Mouse (Mus musculus) hindbrain, embryonic 14.5 days (tissue): ENCODE measurements around the gene Mob4. TPM values are rescaled to one million over a fixed set of nuclear protein-coding genes. Genes with fewer than 3 reads are reported as not detected.
A peak's percentile ranks its signal among the peaks of the same experiment; 100 is the strongest.

Source experiments
- ATAC-seq: fragments of 200-750 bp; cut with Nextera tagmentation; 2 replicates; pipeline ENCODE4 v1.8.0; 2017; ENCODE audit warnings: moderate number of reproducible peaks, mild to moderate bottlenecking, moderate TSS enrichment, moderate library complexity; ENCODE audit not compliant: low FRiP score
- DNase-seq: peaks from one replicate; pipeline ENCODE4 v3.0.0-alpha.2; 2015; ENCODE audit warnings: low spot score
- H3K27ac ChIP-seq: fragments of 300-500 bp; sonication (generic); 2 replicates; pipeline ENCODE4 v1.5.1; 2014; ENCODE audit warnings: mild to moderate bottlenecking, moderate library complexity
- H3K27me3 ChIP-seq: fragments of 300-500 bp; sonication (generic); 2 replicates; pipeline ENCODE4 v1.6.1; 2014; ENCODE audit warnings: mild to moderate bottlenecking, low read length, mixed read lengths; ENCODE audit not compliant: control insufficient read depth, insufficient read depth
- H3K36me3 ChIP-seq: fragments of 300-500 bp; sonication (generic); replicated peaks from 2 replicates; pipeline ENCODE4 v1.6.1; 2014; ENCODE audit not compliant: control insufficient read depth, insufficient read depth
- H3K4me1 ChIP-seq: fragments of 300-500 bp; sonication (generic); replicated peaks from 2 replicates; pipeline ENCODE4 v1.6.1; 2014; ENCODE audit warnings: antibody characterized with exemption, low read length, mixed read lengths; ENCODE audit not compliant: control insufficient read depth, insufficient read depth
- H3K4me2 ChIP-seq: fragments of 300-500 bp; sonication (generic); replicated peaks from 2 replicates; pipeline ENCODE4 v1.6.1; 2014; ENCODE audit warnings: mild to moderate bottlenecking, moderate library complexity
- H3K4me3 ChIP-seq: fragments of 300-500 bp; sonication (generic); replicated peaks from 2 replicates; pipeline ENCODE4 v1.5.1; 2014; ENCODE audit warnings: mild to moderate bottlenecking, low read length
- H3K9ac ChIP-seq: fragments of 300-500 bp; sonication (generic); 2 replicates; pipeline ENCODE4 v1.6.1; 2014
- H3K9me3 ChIP-seq: fragments of 300-500 bp; sonication (generic); 2 replicates; pipeline ENCODE4 v1.6.1; 2016; ENCODE audit warnings: low read length; ENCODE audit not compliant: control insufficient read depth
- WGBS: fragments of 180-500 bp; shearing (Covaris S2); extraction: QIAGEN DNeasy Blood & Tissue Kit; methylation state at CpG from one replicate; pipeline ENCODE4 v1.1.7; 2014; 5-methylcytosine and 5-hydroxymethylcytosine counted together
- polyA plus RNA-seq: library from polyadenylated mRNA; unstranded; fragments of >200 nt; fragmentation: Nextera tagmentation; extraction: Ambion mirVana; gene quantifications from 2 replicates; pipeline ENCODE4 v1.2.1, GENCODE M21; 2014

Mob4 gene
- polyA plus RNA-seq, 1 experiment from 2014 or later = 177 TPM

DNA sequence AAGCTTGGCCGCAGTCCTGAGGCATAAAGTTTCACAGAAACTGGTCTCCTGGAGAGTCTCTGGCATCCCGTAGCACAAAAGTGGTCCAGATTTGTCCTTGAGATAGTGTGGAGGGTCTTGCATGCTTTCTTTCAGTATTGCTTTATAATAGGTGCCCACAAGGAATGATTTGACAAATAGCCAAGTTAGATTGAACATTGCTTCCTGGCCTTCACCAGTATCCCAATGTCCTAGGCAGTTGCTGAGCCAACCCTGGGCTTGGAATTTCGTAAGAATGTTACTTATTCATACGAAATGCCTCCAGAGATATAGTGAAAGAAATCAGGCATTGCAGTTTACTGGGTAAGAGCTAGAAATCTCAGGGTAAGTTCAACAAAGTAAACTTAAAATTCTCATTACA is 37.6 kb downstream of the Mob4 start:
- H3K9me3 ChIP-seq = no peaks in the 10 kb centered on the region
- H3K4me1 ChIP-seq = no peaks in the 10 kb centered on the region
- H3K4me3 ChIP-seq = no peak overlapping the region
- 0 out of 2 replicates have a peak, but pooled peaks cover 3% of the 10 kb centered on the region for H3K36me3 ChIP-seq
- ATAC-seq (no peak), DNase-seq (no peak)
- no peak overlapping the region for H3K4me2 ChIP-seq
- no peaks in the 10 kb centered on the region for H3K27me3 ChIP-seq
- H3K9ac ChIP-seq = no peak overlapping the region
- WGBS = 95% methylated on average over 4 of the region's 4 CpGs
- H3K27ac ChIP-seq = no peak overlapping the region

DNA sequence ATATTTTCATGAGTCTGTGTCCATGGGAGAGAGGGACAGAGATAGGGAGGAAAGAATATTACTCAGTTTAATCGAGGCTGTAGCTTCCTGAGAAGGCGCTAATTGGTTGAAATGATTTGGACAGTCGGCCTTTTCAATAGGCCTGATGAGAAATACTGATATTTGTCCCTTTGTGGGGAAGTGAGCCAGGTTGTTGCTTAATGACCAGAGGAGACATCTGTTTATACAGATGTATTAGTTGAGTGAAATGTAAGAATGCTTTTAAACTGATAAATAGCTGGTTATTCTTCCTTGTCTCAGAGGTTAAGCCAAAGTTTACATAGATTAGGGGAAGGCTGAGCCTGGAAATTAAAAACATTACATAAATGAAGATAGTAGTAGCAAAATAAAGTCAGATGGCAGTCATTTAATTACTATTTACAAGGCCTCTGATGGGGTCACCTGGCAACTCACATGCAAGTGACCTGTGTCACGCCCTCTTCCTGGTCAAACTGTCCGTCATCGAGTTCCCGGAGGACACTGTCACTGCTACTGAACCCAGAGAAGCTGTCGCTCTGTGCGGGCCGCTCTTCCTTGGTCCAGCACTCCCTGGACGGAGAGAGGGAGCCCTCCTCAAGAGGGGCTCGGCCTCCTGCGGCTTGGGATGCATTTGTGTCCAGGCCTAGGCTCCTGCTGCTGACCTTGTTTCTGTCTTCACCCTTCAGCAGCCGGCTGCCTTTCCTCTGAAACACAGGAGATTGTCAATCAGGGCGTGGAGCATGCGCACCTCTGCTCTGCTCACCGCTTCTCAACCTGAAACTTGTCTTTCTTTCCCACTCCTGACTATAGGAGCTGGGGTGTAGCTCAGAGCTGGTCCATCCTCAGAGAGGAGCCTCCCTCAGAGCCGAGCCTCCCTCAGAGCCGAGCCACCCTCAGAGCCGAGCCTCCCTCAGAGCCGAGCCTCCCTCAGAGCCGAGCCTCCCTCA is 40.6 kb downstream of the Mob4 start:
- Histone ChIP-seq H3K9ac (peak overlapping the region; percentile 34; the same call in 1 of the 2 replicates), H3K4me3 (0 out of 2 replicates have a peak overlapping the region, but pooled peaks have one; percentile 0), H3K27ac (no peak overlapping the region), H3K9me3 (no peaks in the 10 kb centered on the region), H3K4me2 (peak overlapping the region; percentile 33), H3K27me3 (no peaks in the 10 kb centered on the region), H3K4me1 (no peaks in the 10 kb centered on the region), H3K36me3 (0 out of 2 replicates have a peak, but pooled peaks cover 3% of the 10 kb centered on the region)
- no peak for DNase-seq
- no peak; the same call in 1 of the 2 replicates for ATAC-seq
- 63% methylated on average over 22 of the region's 22 CpGs for WGBS

- H3K4me2 ChIP-seq = no peak overlapping the region
- 81% methylated on average over 10 of the region's 10 CpGs for WGBS
- no peak for ATAC-seq
- no peaks in the 10 kb centered on the region for H3K4me1 ChIP-seq
- no peaks in the 10 kb centered on the region for H3K27me3 ChIP-seq
- 0 out of 2 replicates have a peak, but pooled peaks cover 5% of the 10 kb centered on the region for H3K36me3 ChIP-seq
- no peaks in the 10 kb centered on the region for H3K9me3 ChIP-seq
- H3K4me3 ChIP-seq = no peak overlapping the region
- no peak overlapping the region for H3K27ac ChIP-seq
- DNase-seq = no peak
- no peak overlapping the region for H3K9ac ChIP-seq
Measured at GRCm38 (mm10) chr1:55173720-55174557, 42.9 kb downstream of the Mob4 start.

GRCm38 (mm10) chr1:55174558-55175034 is 43.6 kb downstream of the Mob4 start:
- no peak overlapping the region for H3K9ac ChIP-seq
- no peaks in the 10 kb centered on the region for H3K4me1 ChIP-seq
- no peaks in the 10 kb centered on the region for H3K27me3 ChIP-seq
- ATAC-seq = 0 out of 2 replicates have a peak, but pooled peaks have one; percentile 25
- no peak overlapping the region for H3K4me3 ChIP-seq
- WGBS = 32% methylated on average over 3 of the region's 3 CpGs
- no peaks in the 10 kb centered on the region for H3K9me3 ChIP-seq
- H3K36me3 ChIP-seq = 0 out of 2 replicates have a peak, but pooled peaks cover 6% of the 10 kb centered on the region
- no peak overlapping the region for H3K27ac ChIP-seq
- H3K4me2 ChIP-seq = no peak overlapping the region
- DNase-seq = no peak

- no peaks in the 10 kb centered on the region for H3K27me3 ChIP-seq
- H3K9me3 ChIP-seq = peaks cover 10% of the 10 kb centered on the region; the same call in 1 of the 2 replicates
- ATAC-seq = no peak
- no peak overlapping the region for H3K4me3 ChIP-seq
- no peaks in the 10 kb centered on the region for H3K4me1 ChIP-seq
- DNase-seq = no peak
- WGBS = 87% methylated on average over 5 of the region's 5 CpGs
- H3K4me2 ChIP-seq = no peak overlapping the region
- no peak overlapping the region for H3K9ac ChIP-seq
- 0 out of 2 replicates have a peak, but pooled peaks cover 9% of the 10 kb centered on the region for H3K36me3 ChIP-seq
- H3K27ac ChIP-seq = no peak overlapping the region
Measured at GRCm38 (mm10) chr1:55179917-55180566, 49.0 kb downstream of the Mob4 start.

DNA sequence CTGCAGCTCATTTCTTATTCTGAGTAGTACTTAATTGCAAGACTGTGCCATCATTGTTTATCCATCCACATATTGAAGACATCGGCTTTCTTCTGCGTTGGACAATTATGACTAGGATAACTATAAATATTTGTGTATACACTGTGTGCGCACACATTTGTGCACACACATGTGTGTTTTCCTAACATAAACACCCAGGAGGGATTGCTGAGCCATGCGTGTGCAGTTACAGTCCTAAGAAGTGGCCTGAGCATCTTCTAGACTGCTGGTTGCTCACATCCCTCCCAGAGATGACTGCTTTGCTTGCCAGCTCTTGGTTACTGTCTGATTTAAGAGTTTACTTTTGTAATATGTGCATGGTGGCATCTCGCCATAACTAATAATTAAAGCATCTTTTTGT is 51.4 kb downstream of the Mob4 start:
- WGBS = 91% methylated on average over 5 of the region's 5 CpGs
- no peak overlapping the region for H3K4me2 ChIP-seq
- H3K9me3 ChIP-seq = peaks cover 10% of the 10 kb centered on the region; the same call in 1 of the 2 replicates
- H3K4me1 ChIP-seq = no peaks in the 10 kb centered on the region
- no peak overlapping the region for H3K27ac ChIP-seq
- H3K9ac ChIP-seq = no peak overlapping the region
- 0 out of 2 replicates have a peak, but pooled peaks cover 9% of the 10 kb centered on the region for H3K36me3 ChIP-seq
- H3K4me3 ChIP-seq = no peak overlapping the region
- DNase-seq = no peak
- H3K27me3 ChIP-seq = no peaks in the 10 kb centered on the region
- no peak for ATAC-seq

DNA sequence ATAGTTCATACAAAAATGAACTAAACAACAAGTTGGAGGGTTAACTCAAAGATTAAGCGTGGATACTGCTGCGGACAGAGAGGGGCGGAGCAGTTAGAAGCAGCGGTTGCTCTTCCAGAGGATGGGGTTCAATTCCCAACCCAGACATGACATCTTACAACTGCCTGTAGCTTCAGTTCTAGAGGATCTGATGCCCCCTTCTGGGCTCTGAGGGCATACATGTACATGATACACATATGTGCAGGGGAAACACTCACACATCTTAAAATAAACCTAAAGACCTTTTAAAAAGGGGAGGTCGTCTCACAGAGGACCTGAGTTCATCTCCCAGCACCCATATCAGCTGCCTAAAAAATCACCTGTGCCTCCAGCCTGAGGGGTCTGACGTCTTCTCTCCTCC is 54.7 kb downstream of the Mob4 start:
- Histone ChIP-seq H3K4me3 (no peak overlapping the region), H3K4me2 (no peak overlapping the region), H3K27ac (no peak overlapping the region), H3K9ac (no peak overlapping the region), H3K9me3 (0 out of 2 replicates have a peak, but pooled peaks cover 3% of the 10 kb centered on the region), H3K4me1 (no peaks in the 10 kb centered on the region), H3K27me3 (no peaks in the 10 kb centered on the region), H3K36me3 (0 out of 2 replicates have a peak, but pooled peaks cover 6% of the 10 kb centered on the region)
- no peak for DNase-seq
- 87% methylated on average over 6 of the region's 6 CpGs for WGBS
- ATAC-seq = no peak

DNA sequence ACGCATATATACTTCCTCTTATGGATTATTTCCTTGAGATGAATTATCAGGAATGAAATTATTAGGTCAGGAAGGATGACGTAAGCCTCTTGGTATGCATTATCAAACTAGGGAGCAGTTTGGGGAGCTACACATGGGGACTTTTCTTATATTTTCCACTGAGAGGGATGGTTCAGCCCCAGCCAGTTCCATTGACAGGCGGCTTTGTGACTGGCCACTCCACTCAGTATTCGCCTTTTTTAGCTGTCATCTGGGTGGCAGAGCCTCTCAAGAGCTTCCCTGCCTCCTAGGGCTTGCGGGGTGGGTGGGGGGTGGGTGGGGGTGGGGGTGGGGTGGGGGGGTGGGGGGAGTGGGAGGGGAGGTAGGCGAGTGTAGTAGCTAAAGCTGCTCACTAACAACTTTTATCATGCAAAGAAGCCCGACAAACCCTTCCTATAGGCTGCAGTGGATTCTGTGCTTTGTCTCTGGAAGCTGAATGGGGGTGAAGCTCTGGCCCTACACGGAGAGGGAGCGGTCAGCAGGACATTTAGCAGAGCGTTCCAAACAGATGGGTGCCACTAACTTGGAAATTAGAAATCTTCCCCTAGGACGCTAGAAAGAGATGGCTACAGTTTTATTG is 55.7 kb downstream of the Mob4 start:
- ATAC-seq (no peak; the same call in 1 of the 2 replicates), DNase-seq (no peak)
- Histone ChIP-seq H3K27ac (no peak overlapping the region), H3K4me2 (no peak overlapping the region), H3K36me3 (no peaks in the 10 kb centered on the region), H3K27me3 (no peaks in the 10 kb centered on the region), H3K9me3 (no peaks in the 10 kb centered on the region), H3K9ac (no peak overlapping the region), H3K4me1 (no peaks in the 10 kb centered on the region), H3K4me3 (no peak overlapping the region)
- 15% methylated on average over 11 of the region's 11 CpGs for WGBS
